Mouse (Mus musculus) common myeloid progenitor, adult 5-6 weeks (primary cell): ENCODE measurements around the gene Atp6ap1. TPM values are rescaled to one million over a fixed set of nuclear protein-coding genes. Genes with fewer than 3 reads are reported as not detected.

Experiments
- ATAC-seq: replicated peaks from 2 replicates; pipeline ENCODE4 v1.8.0; 2016; ENCODE audit warnings: low read depth, mild to moderate bottlenecking, moderate TSS enrichment, inconsistent platforms; ENCODE audit not compliant: poor library complexity, severe bottlenecking
- total RNA-seq: library from RNA; stranded (forward); fragments of 200-1000, 187-1606 nt; gene quantifications from 2 replicates; pipeline ENCODE4 v1.2.3, GENCODE M21; 2017

Atp6ap1 gene
- total RNA-seq, 1 experiment from 2014 or later, result 153 TPM

DNA sequence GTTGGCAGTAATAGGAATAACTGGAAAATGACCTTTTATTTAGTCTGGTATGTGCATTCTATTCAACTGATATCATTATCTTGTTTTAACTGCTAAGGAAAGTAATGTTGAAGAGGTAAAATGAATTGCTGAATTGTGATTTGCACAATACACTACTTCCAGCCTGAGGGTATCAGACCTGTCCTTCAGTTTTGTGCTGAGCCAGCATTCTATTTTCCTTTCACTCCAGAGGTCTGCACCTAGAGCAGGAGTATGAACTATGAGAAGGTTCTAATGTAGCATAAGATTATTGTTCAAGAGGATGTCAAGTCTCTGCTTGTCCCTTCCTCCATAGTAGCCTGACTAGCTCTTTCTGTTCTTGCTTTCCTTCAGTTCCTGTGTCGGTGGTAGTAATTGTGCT lies 1.5 kb downstream of the Atp6ap1 start:
- no peak for ATAC-seq

DNA sequence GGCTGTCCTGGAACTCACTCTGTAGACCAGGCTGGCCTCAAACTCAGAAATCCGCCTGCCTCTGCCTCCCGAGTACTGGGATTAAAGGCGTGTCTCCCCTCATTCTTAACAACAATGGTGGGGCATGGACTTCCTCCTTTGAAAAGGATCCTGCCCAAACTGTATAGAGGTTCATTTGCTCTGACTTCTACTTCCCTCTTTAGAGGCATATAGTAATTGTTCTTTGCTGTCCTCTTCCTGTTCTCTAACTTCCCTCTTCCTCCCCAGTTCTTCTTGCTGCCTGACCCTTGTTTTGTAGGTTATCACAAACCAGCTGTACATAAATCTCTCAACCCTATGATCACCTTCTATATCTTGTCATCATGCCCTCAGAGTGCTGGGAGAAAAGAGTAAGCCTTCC lies 2.8 kb downstream of the Atp6ap1 start:
- ATAC-seq, result peak; percentile 28

DNA sequence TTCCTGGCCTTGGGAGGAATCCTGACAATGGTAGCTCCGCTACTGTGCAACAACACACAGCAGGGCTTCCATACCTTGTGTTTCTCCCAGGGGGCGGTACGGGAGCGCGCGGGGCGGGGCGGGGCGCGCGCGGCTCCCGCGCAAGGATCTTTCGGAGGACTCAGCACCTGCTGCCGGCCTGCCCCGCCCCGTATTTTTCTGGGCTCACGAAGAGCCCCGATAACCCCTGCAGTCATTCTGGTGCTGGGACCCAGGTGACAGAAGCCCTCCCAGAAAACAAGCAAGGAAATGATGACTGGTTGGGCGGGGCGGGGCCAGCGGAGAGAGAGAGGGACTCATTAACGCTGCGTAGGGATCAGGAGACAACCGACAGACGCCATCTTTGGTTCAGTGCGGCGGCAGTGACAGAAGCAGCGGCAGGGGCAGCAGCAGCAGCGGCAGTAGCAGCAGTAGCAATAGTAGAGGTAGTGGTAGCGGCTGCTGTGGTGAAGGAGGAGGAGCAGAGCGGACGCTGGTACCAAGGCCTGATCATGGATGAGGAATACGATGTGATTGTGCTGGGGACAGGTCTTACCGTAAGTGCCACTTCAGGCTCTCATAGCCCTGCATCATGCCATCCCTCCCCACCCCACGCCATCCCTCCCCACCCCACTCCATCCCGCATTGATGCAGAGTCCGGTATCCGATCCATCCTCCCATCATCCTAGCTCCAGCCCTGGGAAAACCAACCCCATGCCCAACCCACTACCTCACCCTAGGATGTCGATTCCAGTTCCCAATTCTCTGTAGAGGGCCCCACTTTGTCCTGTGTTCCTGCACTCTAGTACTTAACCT lies 8.2 kb downstream of the Atp6ap1 start, which contains the start of gene Gdi1:
Gene Gdi1, plus strand, starts transcription at position 132 of the 834 bp plus-strand sequence.
- ATAC-seq, result peak; percentile 97

DNA sequence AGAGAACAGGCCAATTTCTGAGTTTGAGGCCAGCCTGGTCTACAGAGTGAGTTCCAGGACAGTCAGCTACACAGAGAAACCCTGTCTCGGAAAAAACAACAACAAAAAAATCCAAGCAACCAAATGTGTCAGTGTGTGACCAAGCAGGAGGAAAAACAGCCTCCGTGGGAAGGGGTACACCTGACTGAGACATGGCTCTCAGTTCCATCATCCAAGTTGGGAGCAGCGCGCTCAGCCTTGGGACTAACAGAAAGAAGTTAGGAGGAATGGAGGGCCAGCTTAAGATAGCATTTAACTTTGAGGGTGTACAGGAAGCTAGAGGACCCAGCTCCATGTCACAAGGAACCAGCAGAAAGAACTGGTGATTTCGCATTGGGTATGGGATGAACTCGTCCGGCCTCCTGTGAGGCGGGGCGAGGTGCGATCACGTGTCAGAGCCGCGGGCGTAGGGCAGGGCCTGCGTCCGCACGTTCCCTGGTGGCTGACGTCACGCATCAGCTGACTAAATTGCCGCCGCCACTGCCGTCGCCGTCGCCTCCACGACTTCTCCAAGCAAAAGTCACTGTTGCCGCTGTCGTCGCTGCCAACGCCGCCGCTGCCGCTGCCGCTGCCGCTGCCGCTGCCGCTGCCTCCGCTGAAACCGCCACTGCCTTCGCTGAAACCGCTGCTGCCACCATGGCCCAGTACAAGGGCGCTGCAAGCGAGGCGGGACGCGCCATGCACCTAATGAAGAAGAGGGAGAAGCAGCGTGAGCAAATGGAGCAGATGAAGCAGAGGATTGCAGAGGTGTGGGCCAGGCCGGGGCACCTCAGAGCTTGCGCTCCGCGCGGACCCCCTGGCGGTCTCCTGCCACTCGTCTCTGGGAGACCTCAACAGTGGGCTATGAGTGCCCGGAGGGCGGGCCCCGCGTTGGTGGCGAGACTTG lies 15.9 kb downstream of the Atp6ap1 start, which contains the start of gene Fam50a:
Gene Fam50a, plus strand, starts transcription at position 494 of the 925 bp plus-strand sequence.
- peak; percentile 99 for ATAC-seq

DNA sequence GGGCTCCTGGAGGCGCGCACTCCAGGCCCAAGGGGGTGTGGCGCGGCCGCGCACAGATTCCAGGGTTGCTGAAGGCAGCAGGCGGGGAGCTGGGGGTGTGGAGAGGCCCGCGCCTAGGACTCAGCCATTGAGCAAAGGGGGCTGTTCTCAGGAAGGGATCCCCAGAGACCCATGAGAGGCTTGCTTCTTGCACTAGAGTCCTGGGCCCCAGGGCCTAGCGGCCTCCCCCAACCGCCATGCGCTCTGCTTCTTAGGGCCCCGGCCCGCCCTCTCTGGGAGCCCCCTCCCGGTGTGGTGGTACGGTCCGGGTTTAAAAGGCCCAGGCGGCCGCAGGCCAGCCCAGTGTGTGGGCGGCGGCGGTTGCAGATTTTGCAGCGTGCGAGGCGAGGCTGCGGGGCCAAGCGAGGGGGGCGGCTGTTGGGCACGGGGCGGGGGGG lies 31.8 kb downstream of the Atp6ap1 start, which contains the start of gene Plxna3:
Gene Plxna3, plus strand, starts transcription at position 342 of the 437 bp plus-strand sequence.
- peak; percentile 97 for ATAC-seq

DNA sequence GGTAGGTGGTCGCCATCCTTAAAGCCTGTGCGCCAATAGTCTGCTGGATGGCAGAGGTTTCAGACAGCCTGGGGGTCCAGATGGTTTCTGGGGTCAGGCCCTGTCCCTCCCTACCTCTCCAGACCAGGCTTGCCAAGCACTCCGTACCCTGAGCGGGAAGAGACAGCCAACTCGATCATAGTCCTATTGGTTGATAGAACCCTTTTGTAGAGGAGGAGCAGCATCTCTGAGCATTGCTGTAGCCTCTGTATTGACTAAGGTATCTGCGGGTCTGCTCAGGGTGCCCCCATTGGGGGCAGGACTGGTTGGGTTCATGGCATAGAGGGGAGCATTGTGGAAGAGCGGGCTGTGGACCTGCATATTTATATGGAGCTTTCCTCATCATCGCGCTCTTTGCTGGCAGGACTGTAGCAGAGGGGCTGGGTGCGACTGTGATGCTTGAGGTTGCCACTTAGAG lies 32.3 kb downstream of the Atp6ap1 start:
- no peak for ATAC-seq

DNA sequence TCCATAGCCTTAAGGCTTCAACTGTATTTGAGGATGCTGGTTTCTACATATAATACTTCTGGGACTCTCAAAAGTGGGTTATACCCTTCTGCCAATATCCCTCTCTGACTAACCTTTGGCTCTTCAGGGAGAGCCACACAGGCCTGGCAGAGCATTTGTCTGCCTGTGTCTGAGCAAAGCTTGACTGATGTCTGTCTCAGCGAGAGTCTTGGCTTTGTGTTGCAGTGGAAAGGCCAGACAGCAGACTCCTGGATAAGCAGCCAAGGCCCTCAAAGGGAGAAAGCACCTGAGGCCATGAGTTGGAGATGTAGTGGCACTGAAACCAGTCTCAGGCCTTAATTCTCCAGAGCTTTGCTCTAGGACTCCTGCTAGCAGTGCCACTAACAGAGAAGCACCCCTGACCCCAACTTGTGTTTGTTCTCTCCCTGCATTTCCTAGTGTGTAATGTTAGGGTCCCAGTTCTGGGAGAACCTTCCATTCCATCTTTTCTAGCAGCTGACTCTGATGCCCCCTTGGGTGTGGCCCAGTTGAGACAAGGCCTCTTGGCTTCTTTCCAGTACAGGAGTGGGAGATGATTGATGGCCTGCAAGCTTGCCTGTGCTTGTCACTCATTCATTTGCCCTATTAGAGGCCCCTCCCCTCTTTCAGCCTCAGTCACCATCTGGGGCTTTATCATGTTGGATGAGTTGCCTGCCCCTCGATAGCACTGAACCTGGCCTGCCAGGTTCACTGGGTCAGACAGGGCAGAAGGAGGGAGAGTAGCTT lies 33.5 kb downstream of the Atp6ap1 start:
- no peak for ATAC-seq

DNA sequence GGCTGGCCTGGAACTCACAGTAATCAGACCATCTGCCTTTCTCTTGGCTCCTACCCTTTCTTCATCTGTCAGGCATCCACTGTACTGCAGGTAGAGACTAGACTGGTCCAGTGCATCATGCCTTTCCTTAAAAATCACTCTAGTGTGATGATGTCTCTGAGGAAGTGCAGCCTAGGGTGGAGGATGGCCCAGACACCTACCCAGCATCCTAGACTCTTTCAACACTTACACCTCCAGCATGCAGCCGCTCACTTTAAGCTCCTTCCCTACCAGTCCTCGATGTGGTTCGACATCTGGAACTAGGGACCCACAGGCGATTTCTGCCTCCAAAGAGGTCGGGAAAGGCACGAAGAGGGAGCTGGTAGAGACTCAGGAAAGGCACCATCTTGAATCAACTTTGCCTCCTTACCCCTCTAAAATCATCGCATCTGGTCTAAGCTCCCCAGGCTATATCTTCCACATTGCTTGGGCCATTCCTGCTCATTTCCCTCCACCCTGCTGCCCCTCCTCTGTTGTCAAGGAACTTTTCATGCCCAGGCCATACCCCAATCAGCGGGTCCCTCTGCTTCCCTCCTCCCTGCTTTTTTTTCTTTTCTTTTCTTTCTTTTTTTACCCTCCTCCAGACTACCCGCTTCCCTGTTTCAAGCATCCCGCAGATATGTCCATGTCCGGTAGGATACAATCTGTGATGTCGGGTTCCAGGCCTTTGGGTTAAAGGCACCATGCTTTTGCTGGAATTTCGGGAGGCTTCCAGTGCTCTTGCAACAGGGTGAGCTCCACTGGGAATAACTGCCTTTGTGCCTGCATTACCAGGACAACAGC lies 56.0 kb downstream of the Atp6ap1 start:
- ATAC-seq, result peak; percentile 18; the same call in 1 of the 2 replicates

DNA sequence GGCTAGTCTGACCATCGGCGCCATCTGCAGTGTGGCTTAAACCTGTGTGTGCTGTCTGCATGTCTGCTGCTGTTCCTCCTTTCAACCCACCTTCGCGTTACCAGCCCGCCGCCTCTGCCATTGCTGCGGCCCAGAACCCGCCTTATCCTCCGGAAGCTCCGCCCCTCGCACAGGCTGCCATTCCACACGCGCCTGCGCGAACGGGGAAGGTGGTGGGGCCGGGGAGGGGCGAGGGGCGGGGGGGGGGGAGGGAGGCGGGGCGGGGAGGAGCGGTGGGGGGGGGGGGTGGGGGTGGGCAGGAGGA lies 56.5 kb downstream of the Atp6ap1 start, which contains the start of gene Lage3:
Gene Lage3, minus strand, starts transcription at position 152 of the 304 bp plus-strand sequence.
- peak; percentile 98 for ATAC-seq

Other genes starting within 250 kb of the Atp6ap1 start
- not detected in 2 replicates for gene Opn1mw, start 169.6 kb upstream of the Atp6ap1 start, total RNA-seq
- gene Mecp2, start 161.7 kb upstream of the Atp6ap1 start, total RNA-seq, result 16.9 and 26.2 TPM in 2 replicates
- not detected in 2 replicates for gene Tex28, start 129.3 kb upstream of the Atp6ap1 start, total RNA-seq
- not detected in 2 replicates for gene Tktl1, start 119.8 kb upstream of the Atp6ap1 start, total RNA-seq
- gene Flna, start 47.3 kb upstream of the Atp6ap1 start, total RNA-seq, result 400 and 472 TPM in 2 replicates
- gene Emd, start 42.4 kb upstream of the Atp6ap1 start, total RNA-seq, result 90.2 and 104 TPM in 2 replicates
- 1,474 and 1,557 TPM in 2 replicates for gene Rpl10, start 26.3 kb upstream of the Atp6ap1 start, total RNA-seq
- 26.1 and 34.3 TPM in 2 replicates for gene Taz, start 15.2 kb upstream of the Atp6ap1 start, total RNA-seq
- 9.8 and 26.6 TPM in 2 replicates for gene Dnase1l1, start 14.8 kb upstream of the Atp6ap1 start, total RNA-seq
- gene Gdi1, start 7.9 kb downstream of the Atp6ap1 start, total RNA-seq, result 29.7 and 35.3 TPM in 2 replicates
- gene Fam50a, start 15.9 kb downstream of the Atp6ap1 start, total RNA-seq, result 41.7 and 54.4 TPM in 2 replicates
- 0.92 and 1.2 TPM in 2 replicates for gene Plxna3, start 32.0 kb downstream of the Atp6ap1 start, total RNA-seq
- gene Lage3, start 56.5 kb downstream of the Atp6ap1 start, total RNA-seq, result 22.4 and 30.6 TPM in 2 replicates
- gene Ubl4a, start 76.1 kb downstream of the Atp6ap1 start, total RNA-seq, result 15.4 and 17.2 TPM in 2 replicates
- 9.0 and 17.0 TPM in 2 replicates for gene Slc10a3, start 76.3 kb downstream of the Atp6ap1 start, total RNA-seq
- 12.0 and 12.7 TPM in 2 replicates for gene Fam3a, start 96.2 kb downstream of the Atp6ap1 start, total RNA-seq
- gene Ikbkg, start 96.2 kb downstream of the Atp6ap1 start, total RNA-seq, result 28.0 and 61.3 TPM in 2 replicates
- 51.4 and 63.2 TPM in 2 replicates for gene G6pdx, start 132.1 kb downstream of the Atp6ap1 start, total RNA-seq
- gene Gm6880, start 184.3 kb downstream of the Atp6ap1 start, total RNA-seq, result not detected in 2 replicates